Mouse (Mus musculus): ENCODE results near the gene Tacr1.
"Not testable (repeated sequence)": the region's sequence is repeated elsewhere in the genome, so short reads cannot be mapped to it uniquely, and the experiment has no call there.

The Tacr1 gene

GRCm38 (mm10) chr6:82401595-82402451 lies at the start of gene Tacr1:
Tacr1 (plus strand) TSS chr6:82402334.
- no peak for DNase-seq (ENCODE audit: low spot score)

GRCm38 (mm10) chr6:82376144-82376543 lies 26.0 kb upstream of the Tacr1 start:
- no peak for DNase-seq (ENCODE audit: low spot score)

GRCm38 (mm10) chr6:82383556-82383955 lies 18.6 kb upstream of the Tacr1 start:
- no peak for DNase-seq (ENCODE audit: low spot score)

- no peak for DNase-seq (ENCODE audit: low spot score)
These were observed 664 bp downstream of the Tacr1 start for GRCm38 (mm10) chr6:82402501-82403495.

- no peak for DNase-seq (ENCODE audit: low spot score)
These were observed 16.2 kb downstream of the Tacr1 start for GRCm38 (mm10) chr6:82418367-82418766.

GRCm38 (mm10) chr6:82420222-82420621 lies 18.1 kb downstream of the Tacr1 start:
- no peak for DNase-seq (ENCODE audit: low spot score)

GRCm38 (mm10) chr6:82428890-82429289 lies 26.8 kb downstream of the Tacr1 start:
- no peak for DNase-seq (ENCODE audit: low spot score)

GRCm38 (mm10) chr6:82429766-82430165 lies 27.6 kb downstream of the Tacr1 start:
- no peak for DNase-seq (ENCODE audit: low spot score)

GRCm38 (mm10) chr6:82437174-82437573 lies 35.0 kb downstream of the Tacr1 start:
- DNase-seq (ENCODE audit: low spot score) = no peak

- not testable (repeated sequence) for DNase-seq (ENCODE audit: low spot score)
These were observed 50.3 kb downstream of the Tacr1 start for GRCm38 (mm10) chr6:82452206-82453095.

GRCm38 (mm10) chr6:82455245-82455644 lies 53.1 kb downstream of the Tacr1 start:
- no peak for DNase-seq (ENCODE audit: low spot score)

GRCm38 (mm10) chr6:82457163-82457763 lies 55.1 kb downstream of the Tacr1 start:
- no peak for DNase-seq (ENCODE audit: low spot score)

- no peak for DNase-seq (ENCODE audit: low spot score)
These were observed 56.7 kb downstream of the Tacr1 start for GRCm38 (mm10) chr6:82458762-82459389.

- no peak for DNase-seq (ENCODE audit: low spot score)
These were observed 61.0 kb downstream of the Tacr1 start for GRCm38 (mm10) chr6:82463171-82463570.

GRCm38 (mm10) chr6:82474477-82474876 lies 72.3 kb downstream of the Tacr1 start:
- DNase-seq (ENCODE audit: low spot score) = no peak

GRCm38 (mm10) chr6:82483842-82484241 lies 81.7 kb downstream of the Tacr1 start:
- no peak for DNase-seq (ENCODE audit: low spot score)

GRCm38 (mm10) chr6:82494481-82494880 lies 92.3 kb downstream of the Tacr1 start:
- DNase-seq (ENCODE audit: low spot score) = no peak

GRCm38 (mm10) chr6:82510843-82511416 lies 108.8 kb downstream of the Tacr1 start:
- DNase-seq (ENCODE audit: low spot score) = no peak

- no peak for DNase-seq (ENCODE audit: low spot score)
These were observed 117.5 kb downstream of the Tacr1 start for GRCm38 (mm10) chr6:82519626-82520025.

GRCm38 (mm10) chr6:82522567-82522966 lies 120.4 kb downstream of the Tacr1 start:
- no peak for DNase-seq (ENCODE audit: low spot score)
